Mouse (Mus musculus): ENCODE data around the gene Gusb. TPM values are rescaled to one million over a fixed set of nuclear protein-coding genes. Genes with fewer than 3 reads are reported as not detected.

Gusb gene
- polyA plus RNA-seq, 1 experiment = 57.5 TPM

DNA sequence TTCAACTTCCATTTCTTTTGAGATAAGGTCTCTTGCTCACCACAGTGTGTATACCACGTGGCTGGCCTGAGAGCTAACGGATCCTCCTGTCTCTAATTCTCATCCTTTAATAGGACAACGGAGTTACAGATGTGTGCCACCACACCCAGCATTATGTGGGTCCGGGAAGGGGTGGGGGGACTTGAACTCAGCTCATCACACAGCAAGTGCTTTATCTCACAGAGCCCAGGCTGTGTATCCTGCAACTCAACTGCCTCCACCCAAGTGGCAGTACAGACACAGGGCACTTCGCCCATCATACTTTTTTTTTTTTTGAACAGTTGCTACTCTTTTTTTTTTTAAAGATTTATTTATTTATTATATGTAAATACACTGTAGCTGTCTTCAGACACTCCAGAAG, 11.0 kb downstream of the Gusb start:
- WGBS = 95% methylated on average over 5 of the region's 5 CpGs

DNA sequence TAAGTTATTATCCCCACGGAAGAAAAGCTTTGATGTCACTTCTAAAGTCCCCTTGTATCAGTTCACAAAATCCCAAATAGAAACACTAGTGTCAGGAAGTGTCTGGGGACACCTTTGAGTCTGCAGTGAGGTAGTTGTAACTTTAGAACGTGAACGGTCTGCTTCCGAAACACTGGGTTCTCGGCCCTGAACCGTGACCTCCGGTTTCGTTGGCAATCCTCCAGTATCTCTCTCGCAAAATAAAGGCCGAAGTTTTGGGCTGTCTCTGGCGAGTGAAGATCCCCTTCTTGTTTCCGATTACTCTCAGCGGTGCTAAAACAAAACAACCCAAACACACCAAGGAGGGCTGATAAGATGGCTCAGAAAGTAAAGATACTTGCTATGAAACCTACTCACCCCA, 13.5 kb downstream of the Gusb start:
- H3K36me3 ChIP-seq (ENCODE audit: control insufficient read depth, insufficient read depth, low read length) = peaks cover 11% of the 10 kb centered on the region
- no peak for DNase-seq

More for the DNA sequence above, 11.0 kb downstream of the Gusb start:
- DNase-seq = no peak
- Histone ChIP-seq H3K36me3 (ENCODE audit: control insufficient read depth, insufficient read depth, low read length) (peaks cover 11% of the 10 kb centered on the region), H3K4me3 (ENCODE audit: control insufficient read depth, insufficient read depth, low read length) (no peak overlapping the region), H3K4me1 (replicated peaks; ENCODE audit: control insufficient read depth, insufficient read depth, low read length) (no peaks in the 10 kb centered on the region), H3K27me3 (ENCODE audit: control insufficient read depth, insufficient read depth, low read length) (no peaks in the 10 kb centered on the region), H3K27ac (ENCODE audit: control insufficient read depth, insufficient read depth, low read length) (no peak overlapping the region)
- TF ChIP-seq CTCF (IDR thresholded peaks at IDR 0.05; ENCODE audit: borderline replicate concordance, control insufficient read depth, extremely low read depth, insufficient read depth, low read length, poor library complexity) (no peak), POLR2A (IDR thresholded peaks at IDR 0.05; ENCODE audit: control insufficient read depth, extremely low read depth, insufficient read depth, low read length, poor library complexity) (no peak)

DNA sequence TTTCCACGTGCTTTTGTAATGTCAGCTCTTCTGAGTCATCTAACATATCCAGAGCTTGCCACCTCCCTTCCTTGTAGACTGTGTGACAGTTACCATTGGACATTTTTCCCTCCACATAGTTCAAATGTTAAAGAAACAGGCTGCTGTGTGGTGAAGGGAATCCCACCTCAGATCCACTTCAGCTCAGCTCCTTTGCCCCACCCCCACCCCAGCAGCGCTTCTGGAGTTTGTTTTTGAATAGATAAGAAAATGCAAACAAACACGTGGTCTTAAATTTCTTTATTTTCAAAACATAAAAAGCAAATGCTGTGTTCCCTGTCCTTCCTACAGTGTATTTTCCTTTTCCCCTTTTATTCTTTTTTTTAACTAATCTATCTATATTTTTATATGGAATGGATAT, 22.6 kb downstream of the Gusb start:
- H3K4me3 ChIP-seq (ENCODE audit: control insufficient read depth, insufficient read depth, low read length) = no peak overlapping the region
- H3K27ac ChIP-seq (ENCODE audit: control insufficient read depth, insufficient read depth, low read length) = no peak overlapping the region
- H3K27me3 ChIP-seq (ENCODE audit: control insufficient read depth, insufficient read depth, low read length) = no peaks in the 10 kb centered on the region
- TF ChIP-seq CTCF (IDR thresholded peaks at IDR 0.05; ENCODE audit: borderline replicate concordance, control insufficient read depth, extremely low read depth, insufficient read depth, low read length, poor library complexity) (no peak), POLR2A (IDR thresholded peaks at IDR 0.05; ENCODE audit: control insufficient read depth, extremely low read depth, insufficient read depth, low read length, poor library complexity) (no peak)
- no peaks in the 10 kb centered on the region for H3K4me1 ChIP-seq (replicated peaks; ENCODE audit: control insufficient read depth, insufficient read depth, low read length)
- 97% methylated on average over 3 of the region's 3 CpGs for WGBS
- H3K36me3 ChIP-seq (ENCODE audit: control insufficient read depth, insufficient read depth, low read length) = 0 out of 2 replicates have a peak, but pooled peaks cover 3% of the 10 kb centered on the region
- DNase-seq = no peak

More for the DNA sequence above, 13.5 kb downstream of the Gusb start:
- no peaks in the 10 kb centered on the region for H3K4me1 ChIP-seq (replicated peaks; ENCODE audit: control insufficient read depth, insufficient read depth, low read length)
- 87% methylated on average over 13 of the region's 13 CpGs for WGBS
- no peak overlapping the region for H3K4me3 ChIP-seq (ENCODE audit: control insufficient read depth, insufficient read depth, low read length)
- no peak overlapping the region for H3K27ac ChIP-seq (ENCODE audit: control insufficient read depth, insufficient read depth, low read length)
- H3K27me3 ChIP-seq (ENCODE audit: control insufficient read depth, insufficient read depth, low read length) = no peaks in the 10 kb centered on the region
- TF ChIP-seq POLR2A (IDR thresholded peaks at IDR 0.05; ENCODE audit: control insufficient read depth, extremely low read depth, insufficient read depth, low read length, poor library complexity) (no peak), CTCF (IDR thresholded peaks at IDR 0.05; ENCODE audit: borderline replicate concordance, control insufficient read depth, extremely low read depth, insufficient read depth, low read length, poor library complexity) (no peak)

DNA sequence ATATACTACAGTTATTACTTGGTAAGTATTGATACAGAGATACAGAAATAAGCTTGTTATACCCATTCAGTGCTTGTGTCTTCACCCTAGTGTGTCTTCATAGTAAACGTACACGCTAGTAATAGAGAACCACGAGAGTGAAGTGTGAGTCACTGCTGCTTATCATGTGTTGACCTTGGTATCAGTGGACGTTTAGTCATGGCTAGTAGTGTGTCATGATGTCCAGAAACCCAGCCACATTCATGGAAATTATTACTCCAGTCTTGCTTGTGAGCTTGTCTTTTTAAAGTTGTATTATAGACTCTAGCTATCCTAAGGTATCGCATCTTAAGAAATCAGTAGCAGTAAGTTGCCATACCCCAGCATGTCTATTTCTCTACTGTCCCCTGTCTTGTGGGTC, 24.2 kb downstream of the Gusb start:
- DNase-seq = no peak
- no peak for TF ChIP-seq CTCF (IDR thresholded peaks at IDR 0.05; ENCODE audit: borderline replicate concordance, control insufficient read depth, extremely low read depth, insufficient read depth, low read length, poor library complexity)
- no peaks in the 10 kb centered on the region for H3K4me1 ChIP-seq (replicated peaks; ENCODE audit: control insufficient read depth, insufficient read depth, low read length)
- 0 out of 2 replicates have a peak, but pooled peaks cover 3% of the 10 kb centered on the region for H3K36me3 ChIP-seq (ENCODE audit: control insufficient read depth, insufficient read depth, low read length)
- H3K27me3 ChIP-seq (ENCODE audit: control insufficient read depth, insufficient read depth, low read length) = no peaks in the 10 kb centered on the region
- WGBS = 95% methylated on average over 5 of the region's 5 CpGs
- H3K27ac ChIP-seq (ENCODE audit: control insufficient read depth, insufficient read depth, low read length) = no peak overlapping the region
- H3K4me3 ChIP-seq (ENCODE audit: control insufficient read depth, insufficient read depth, low read length) = no peak overlapping the region

DNA sequence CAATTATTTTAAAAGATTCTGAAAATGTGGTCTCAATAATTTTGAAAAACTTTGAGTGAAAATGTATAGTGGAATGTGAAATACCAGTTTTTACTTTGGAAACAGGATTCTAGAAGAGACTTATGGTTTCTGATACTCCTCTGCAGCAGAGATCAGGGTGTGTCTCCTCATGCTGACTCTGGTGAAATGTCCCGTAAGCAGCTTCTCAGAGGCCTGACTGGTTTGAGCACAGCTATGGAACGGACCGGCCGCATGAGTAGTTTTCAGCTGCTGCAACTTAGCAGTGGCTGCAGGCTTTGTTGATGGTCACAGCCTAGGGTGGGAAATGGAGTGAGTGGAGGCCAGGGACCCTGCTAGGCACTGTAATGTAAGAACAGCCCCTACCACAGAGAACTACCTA, 25.1 kb downstream of the Gusb start:
- Histone ChIP-seq H3K27ac (ENCODE audit: control insufficient read depth, insufficient read depth, low read length) (no peak overlapping the region), H3K36me3 (ENCODE audit: control insufficient read depth, insufficient read depth, low read length) (0 out of 2 replicates have a peak, but pooled peaks cover under 1% of the 10 kb centered on the region), H3K27me3 (ENCODE audit: control insufficient read depth, insufficient read depth, low read length) (no peaks in the 10 kb centered on the region), H3K4me1 (replicated peaks; ENCODE audit: control insufficient read depth, insufficient read depth, low read length) (no peaks in the 10 kb centered on the region), H3K4me3 (ENCODE audit: control insufficient read depth, insufficient read depth, low read length) (no peak overlapping the region)
- DNase-seq = no peak
- TF ChIP-seq CTCF (IDR thresholded peaks at IDR 0.05; ENCODE audit: borderline replicate concordance, control insufficient read depth, extremely low read depth, insufficient read depth, low read length, poor library complexity) = no peak
- no peak for TF ChIP-seq POLR2A (IDR thresholded peaks at IDR 0.05; ENCODE audit: control insufficient read depth, extremely low read depth, insufficient read depth, low read length, poor library complexity)
- 96% methylated on average over 4 of the region's 4 CpGs for WGBS

DNA sequence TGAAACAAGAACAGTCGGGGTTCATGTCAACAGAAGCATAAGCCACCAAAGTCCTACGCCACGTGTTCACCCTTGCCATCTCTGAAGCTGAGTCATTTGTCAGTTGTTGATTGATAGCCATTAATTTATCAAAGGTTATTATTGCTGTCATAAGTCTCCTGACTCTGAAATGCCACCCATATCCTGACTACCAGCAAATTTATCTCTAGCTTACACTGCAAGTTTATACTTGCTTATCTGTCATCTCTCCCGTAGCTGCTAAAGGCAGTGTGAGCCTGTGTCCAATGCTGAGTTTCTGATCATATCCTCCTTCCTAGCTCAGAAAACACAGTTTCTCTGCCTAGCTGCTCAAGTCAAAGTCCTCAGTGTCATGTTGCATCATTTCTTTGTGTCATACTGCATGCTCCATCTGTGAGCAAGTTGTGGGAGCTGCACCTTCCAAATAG, 28.0 kb downstream of the Gusb start:
- no peak for TF ChIP-seq CTCF (IDR thresholded peaks at IDR 0.05; ENCODE audit: borderline replicate concordance, control insufficient read depth, extremely low read depth, insufficient read depth, low read length, poor library complexity)
- no peak for TF ChIP-seq POLR2A (IDR thresholded peaks at IDR 0.05; ENCODE audit: control insufficient read depth, extremely low read depth, insufficient read depth, low read length, poor library complexity)
- H3K27me3 ChIP-seq (ENCODE audit: control insufficient read depth, insufficient read depth, low read length) = no peaks in the 10 kb centered on the region
- H3K4me1 ChIP-seq (replicated peaks; ENCODE audit: control insufficient read depth, insufficient read depth, low read length) = no peaks in the 10 kb centered on the region
- WGBS = 91% methylated on average over 4 of the region's 4 CpGs
- no peak overlapping the region for H3K4me3 ChIP-seq (ENCODE audit: control insufficient read depth, insufficient read depth, low read length)
- H3K27ac ChIP-seq (ENCODE audit: control insufficient read depth, insufficient read depth, low read length) = no peak overlapping the region
- DNase-seq = no peak
- H3K36me3 ChIP-seq (ENCODE audit: control insufficient read depth, insufficient read depth, low read length) = 0 out of 2 replicates have a peak, but pooled peaks cover 5% of the 10 kb centered on the region

DNA sequence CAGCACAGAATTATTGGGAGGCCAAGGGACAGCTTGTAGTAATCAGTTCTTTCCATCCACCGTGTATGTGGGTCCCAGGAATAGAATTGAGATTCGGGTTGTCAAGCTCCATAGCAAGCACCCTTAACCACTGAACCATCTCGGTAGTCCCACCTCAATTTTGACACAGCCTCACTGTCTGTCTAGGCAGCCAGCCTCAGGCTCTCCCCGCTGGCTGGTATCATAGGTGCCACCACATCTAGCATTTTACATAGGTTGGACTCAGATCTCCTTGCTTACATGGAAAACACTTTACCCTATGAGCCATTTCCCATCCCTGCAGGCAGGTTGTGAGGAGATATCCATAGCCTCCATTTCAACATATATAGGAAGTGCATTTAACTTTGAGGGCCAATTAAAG, 28.5 kb downstream of the Gusb start:
- Histone ChIP-seq H3K4me3 (ENCODE audit: control insufficient read depth, insufficient read depth, low read length) (no peak overlapping the region), H3K36me3 (ENCODE audit: control insufficient read depth, insufficient read depth, low read length) (0 out of 2 replicates have a peak, but pooled peaks cover 5% of the 10 kb centered on the region), H3K4me1 (replicated peaks; ENCODE audit: control insufficient read depth, insufficient read depth, low read length) (no peaks in the 10 kb centered on the region), H3K27me3 (ENCODE audit: control insufficient read depth, insufficient read depth, low read length) (no peaks in the 10 kb centered on the region), H3K27ac (ENCODE audit: control insufficient read depth, insufficient read depth, low read length) (no peak overlapping the region)
- WGBS = 93% methylated on average over 4 of the region's 4 CpGs
- TF ChIP-seq POLR2A (IDR thresholded peaks at IDR 0.05; ENCODE audit: control insufficient read depth, extremely low read depth, insufficient read depth, low read length, poor library complexity) (no peak), CTCF (IDR thresholded peaks at IDR 0.05; ENCODE audit: borderline replicate concordance, control insufficient read depth, extremely low read depth, insufficient read depth, low read length, poor library complexity) (no peak)
- DNase-seq = no peak

Measured in thymus, adult 2 months (tissue).